Mouse (Mus musculus) liver, adult 2 months (tissue): ENCODE results near the gene Cfap54.

Experiments
- CTCF ChIP-seq: fragments of 200-500 bp; IDR thresholded peaks from 2 replicates; pipeline ENCODE4 v1.5.1; 2011; ENCODE audit warnings: low read depth, low read length, control low read depth
- POLR2A ChIP-seq: fragments of 200-500 bp; IDR thresholded peaks from 2 replicates; pipeline ENCODE4 v1.6.1; 2011; ENCODE audit warnings: low read length, control low read depth; ENCODE audit not compliant: insufficient read depth; ENCODE audit errors: extremely low read depth

DNA sequence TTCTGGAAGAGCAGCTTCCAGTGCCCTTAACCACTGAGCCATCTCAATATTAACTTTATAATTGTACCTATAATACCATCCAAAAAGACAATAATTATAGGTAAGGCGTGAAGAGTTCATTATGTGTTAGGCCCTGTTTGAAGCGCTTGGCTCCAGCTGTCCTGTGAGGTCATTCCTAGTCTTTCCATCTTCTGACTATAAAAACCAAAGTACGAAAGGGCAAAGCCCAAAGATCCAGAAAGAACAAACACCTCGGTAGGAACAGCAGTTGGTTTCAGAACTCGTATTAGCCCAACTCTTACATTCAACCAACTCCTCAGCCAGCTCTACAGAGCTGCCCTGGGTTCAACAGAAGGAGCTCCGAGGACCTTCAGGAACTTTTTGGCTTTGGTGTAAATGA, 30.6 kb upstream of the Cfap54 start:
- no peak for TF ChIP-seq CTCF
- no peak for TF ChIP-seq POLR2A
